Mouse (Mus musculus): ENCODE measurements around the gene Dop1b.

DNA sequence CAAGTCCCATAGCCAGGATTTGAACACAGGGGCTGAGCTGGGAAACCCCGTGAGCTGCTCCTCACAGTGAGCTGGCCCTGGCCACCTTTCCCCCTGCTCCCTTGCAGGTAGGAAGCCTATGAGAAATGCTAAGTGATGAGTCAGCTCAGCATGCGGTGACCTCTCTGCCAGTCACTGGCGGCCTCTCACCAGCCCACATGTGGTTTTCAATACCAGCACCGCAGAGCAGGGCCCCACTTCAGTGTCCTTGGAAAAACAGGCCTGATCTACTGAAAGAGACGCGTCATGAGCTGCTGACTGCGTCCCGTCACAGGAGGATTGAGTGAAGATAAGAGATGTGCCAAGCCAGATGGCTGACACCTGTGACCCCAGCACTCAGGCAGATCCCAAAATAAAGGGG is 34.7 kb downstream of the Dop1b start:
- no peak for TF ChIP-seq ZC3H11A (IDR thresholded peaks at IDR 0.05; ENCODE audit: borderline replicate concordance, low read depth, low read length)
- TF ChIP-seq CHD2 (IDR thresholded peaks at IDR 0.05; ENCODE audit: low read depth, low read length): no peak
- no peak for TF ChIP-seq MAFK (IDR thresholded peaks at IDR 0.05; ENCODE audit: insufficient read depth, low read depth, low read length)
- no peak for TF ChIP-seq HCFC1 (IDR thresholded peaks at IDR 0.05; ENCODE audit: borderline replicate concordance, insufficient read depth, low read length)

Measured in ES-E14 (cell line).